Mouse (Mus musculus) lung, postnatal 0 days (tissue): ENCODE measurements around the gene Bcl6. TPM values are rescaled to one million over a fixed set of nuclear protein-coding genes. Genes with fewer than 3 reads are reported as not detected.

Experiments used
- ATAC-seq: fragments of 200-750 bp; cut with Nextera tagmentation; 2 replicates; pipeline ENCODE4 v1.8.0; 2017; ENCODE audit warnings: moderate library complexity
- DNase-seq: peaks from one replicate; pipeline ENCODE4 v3.0.0-alpha.2; 2016; ENCODE audit warnings: low spot score
- H3K27ac ChIP-seq: fragments of 300-500 bp; sonication (generic); 2 replicates; pipeline ENCODE4 v1.5.1; 2014; ENCODE audit warnings: antibody characterized with exemption, mild to moderate bottlenecking, low read length, mixed read lengths
- H3K27me3 ChIP-seq: fragments of 300-500 bp; sonication (generic); replicated peaks from 2 replicates; pipeline ENCODE4 v1.6.1; 2014; ENCODE audit warnings: low read length, mixed read lengths; ENCODE audit not compliant: insufficient read depth
- H3K36me3 ChIP-seq: fragments of 300-500 bp; sonication (generic); 2 replicates; pipeline ENCODE4 v1.6.1; 2014; ENCODE audit warnings: low read length, mixed read lengths; ENCODE audit not compliant: insufficient read depth
- H3K4me1 ChIP-seq: fragments of 300-500 bp; sonication (generic); 2 replicates; pipeline ENCODE4 v1.6.1; 2014; ENCODE audit warnings: antibody characterized with exemption, low read depth, low read length, mixed read lengths; ENCODE audit not compliant: insufficient read depth
- H3K4me2 ChIP-seq: fragments of 300-500 bp; sonication (generic); replicated peaks from 2 replicates; pipeline ENCODE4 v1.6.1; 2014; ENCODE audit warnings: low read depth, mild to moderate bottlenecking, low read length, moderate library complexity, mixed read lengths
- H3K4me3 ChIP-seq: fragments of 300-500 bp; sonication (generic); 2 replicates; pipeline ENCODE4 v1.5.1; 2014; ENCODE audit warnings: low read depth, low read length
- H3K9ac ChIP-seq: fragments of 300-500 bp; sonication (generic); replicated peaks from 2 replicates; pipeline ENCODE4 v1.6.1; 2014; ENCODE audit warnings: low read depth, mild to moderate bottlenecking
- H3K9me3 ChIP-seq: fragments of 300-500 bp; sonication (generic); 2 replicates; pipeline ENCODE4 v1.6.1; 2016; ENCODE audit warnings: low read length, mixed read lengths
- CTCF ChIP-seq: IDR thresholded peaks from 2 replicates; pipeline ENCODE4 v1.5.1; 2016; ENCODE audit warnings: antibody characterized with exemption, mild to moderate bottlenecking
- EP300 ChIP-seq: IDR thresholded peaks from 2 replicates; pipeline ENCODE4 v1.6.1; 2016; ENCODE audit warnings: antibody characterized with exemption, mild to moderate bottlenecking, control low read depth
- WGBS: fragments of 180-500 bp; shearing (Covaris S2); extraction: QIAGEN DNeasy Blood & Tissue Kit; methylation state at CpG from one replicate; pipeline ENCODE4 v1.1.7; 2014; 5-methylcytosine and 5-hydroxymethylcytosine counted together
- polyA plus RNA-seq: library from polyadenylated mRNA; unstranded; fragments of >200 nt; fragmentation: Nextera tagmentation; extraction: Ambion mirVana; gene quantifications from 2 replicates; pipeline ENCODE4 v1.2.1, GENCODE M21; 2015

Bcl6 gene
- polyA plus RNA-seq, 1 experiment from 2014 or later, result 2.3 TPM

DNA sequence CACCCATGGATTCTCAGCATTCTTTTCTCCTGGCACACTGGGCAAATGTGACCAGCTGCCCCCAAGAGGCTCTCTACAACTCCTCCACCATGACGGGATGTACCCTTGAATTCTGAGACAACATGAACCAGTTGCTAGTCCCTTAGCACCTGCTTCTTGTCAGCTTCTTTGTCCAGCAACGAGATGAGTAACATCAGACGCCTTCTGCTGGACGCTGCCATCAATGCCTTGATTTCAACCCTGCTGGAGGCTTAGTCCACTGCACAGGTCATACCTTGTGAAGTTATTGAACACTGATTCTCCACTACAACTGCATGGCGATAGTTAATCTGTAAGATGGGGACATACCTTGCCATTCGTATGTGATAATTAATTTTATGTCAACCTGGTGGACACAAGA lies 41.0 kb downstream of the Bcl6 start:
- Histone ChIP-seq H3K9me3 (no peaks in the 10 kb centered on the region), H3K27ac (no peak overlapping the region), H3K4me1 (no peaks in the 10 kb centered on the region), H3K27me3 (no peaks in the 10 kb centered on the region), H3K9ac (no peak overlapping the region), H3K36me3 (no peaks in the 10 kb centered on the region), H3K4me3 (no peak overlapping the region), H3K4me2 (no peak overlapping the region)
- no peak for DNase-seq
- 79% methylated on average over 6 of the region's 6 CpGs for whole genome bisulfite sequencing
- ATAC-seq, result no peak
- TF ChIP-seq EP300 (no peak), CTCF (no peak)

DNA sequence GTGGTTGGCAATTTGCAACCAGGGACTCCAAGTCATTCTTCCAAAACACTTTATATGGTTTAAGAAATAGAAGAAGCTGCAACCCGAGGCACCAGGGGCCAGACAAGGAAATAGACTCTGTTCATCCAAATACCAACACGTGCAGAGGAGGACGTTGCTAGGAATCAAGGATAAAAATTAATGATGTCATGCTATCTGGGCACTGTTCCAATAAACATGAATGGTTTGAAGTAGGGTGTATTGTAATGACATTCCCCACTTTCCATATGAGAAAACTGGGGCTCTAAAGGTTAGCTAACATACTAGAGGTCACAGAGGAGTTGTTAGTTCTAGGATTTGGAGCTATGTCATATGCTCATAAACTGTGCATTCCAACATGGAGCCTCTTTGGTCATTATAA lies 43.9 kb downstream of the Bcl6 start:
- WGBS, result 7% methylated on average over 3 of the region's 3 CpGs
- TF ChIP-seq EP300, result no peak
- TF ChIP-seq CTCF, result no peak
- Histone ChIP-seq H3K27me3 (no peaks in the 10 kb centered on the region), H3K27ac (no peak overlapping the region), H3K4me1 (no peaks in the 10 kb centered on the region), H3K4me3 (no peak overlapping the region), H3K4me2 (no peak overlapping the region), H3K9me3 (no peaks in the 10 kb centered on the region), H3K36me3 (no peaks in the 10 kb centered on the region), H3K9ac (no peak overlapping the region)
- ATAC-seq, result no peak
- no peak for DNase-seq

DNA sequence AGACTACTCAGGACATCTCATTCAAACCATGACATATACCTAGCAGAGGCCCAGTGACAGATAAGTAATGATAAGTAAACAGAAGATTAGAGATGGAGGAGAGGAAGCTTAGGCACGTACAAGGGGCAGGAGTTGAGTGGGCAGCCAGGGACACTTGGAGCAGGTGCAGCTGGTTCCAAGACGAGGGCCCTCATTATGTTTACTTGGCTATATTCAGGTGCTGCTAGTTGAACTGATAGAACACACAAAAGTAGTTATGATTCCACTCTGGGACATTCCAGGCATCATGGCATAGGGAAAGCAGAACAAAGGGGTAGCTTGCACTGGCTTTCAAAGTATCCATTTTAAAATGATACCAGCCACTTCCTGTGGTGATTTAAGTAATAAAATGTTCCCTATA lies 54.3 kb downstream of the Bcl6 start:
- Histone ChIP-seq H3K27me3 (no peaks in the 10 kb centered on the region), H3K4me2 (no peak overlapping the region), H3K9me3 (no peaks in the 10 kb centered on the region), H3K4me3 (no peak overlapping the region), H3K4me1 (no peaks in the 10 kb centered on the region), H3K36me3 (no peaks in the 10 kb centered on the region), H3K27ac (no peak overlapping the region), H3K9ac (no peak overlapping the region)
- WGBS, result 31% methylated on average over 2 of the region's 2 CpGs
- ATAC-seq (peak; percentile 89), DNase-seq (peak; percentile 57)
- TF ChIP-seq CTCF (no peak), EP300 (peak; percentile 56; the same call in 1 of the 2 replicates)

DNA sequence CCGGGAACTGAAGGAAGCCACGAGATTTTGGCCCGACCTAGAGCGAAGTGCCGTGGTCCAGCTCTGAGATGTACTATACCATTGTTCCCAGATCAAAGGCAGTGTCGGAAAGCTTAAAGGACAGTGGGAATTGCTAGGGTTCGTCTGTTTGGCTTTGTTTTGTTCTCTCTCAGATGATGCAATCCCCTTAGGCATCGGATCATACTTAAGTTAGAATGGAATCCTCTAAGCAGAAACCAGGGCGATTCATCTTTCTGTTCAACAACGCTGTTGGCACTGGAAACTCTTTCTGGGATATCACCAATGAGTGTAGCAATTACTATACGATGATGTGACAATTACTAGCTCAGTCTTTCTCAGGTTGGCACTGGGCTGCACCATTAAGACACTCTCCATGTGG lies 56.4 kb downstream of the Bcl6 start, which contains the start of gene Rtp2:
Rtp2 (minus strand) TSS at position 101 of the 400 bp plus-strand sequence.
- DNase-seq, result no peak
- 79% methylated on average over 11 of the region's 11 CpGs for WGBS
- Histone ChIP-seq H3K4me1 (no peaks in the 10 kb centered on the region), H3K9me3 (no peaks in the 10 kb centered on the region), H3K36me3 (no peaks in the 10 kb centered on the region), H3K27ac (no peak within 1 kb of the TSS), H3K9ac (no peak within 1 kb of the TSS), H3K4me2 (no peak within 1 kb of the TSS), H3K4me3 (no peak within 1 kb of the TSS), H3K27me3 (no peaks in the 10 kb centered on the region)
- no peak for ATAC-seq
- TF ChIP-seq CTCF, result no peak
- TF ChIP-seq EP300, result no peak

DNA sequence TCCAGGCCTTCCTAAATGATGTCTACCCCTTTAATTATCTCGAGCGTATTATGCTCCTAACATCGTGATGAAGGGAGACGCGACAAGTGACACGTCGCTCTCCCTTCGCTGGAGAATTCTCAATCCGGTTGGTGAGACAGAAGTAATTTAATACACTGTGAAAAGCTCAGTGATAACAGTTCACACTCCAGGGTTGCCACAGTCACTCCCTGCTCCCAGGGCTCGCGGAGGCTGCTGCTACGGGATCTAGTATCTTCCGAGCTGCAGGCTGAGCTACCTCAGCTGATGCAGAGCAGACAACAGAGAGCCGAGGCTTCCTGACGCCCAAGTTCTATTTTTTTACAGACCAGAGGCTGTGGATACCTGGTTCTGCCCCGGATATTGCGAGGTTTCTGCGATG lies 57.4 kb downstream of the Bcl6 start:
- no peaks in the 10 kb centered on the region for H3K27me3 ChIP-seq
- no peak overlapping the region for H3K4me2 ChIP-seq
- H3K36me3 ChIP-seq, result no peaks in the 10 kb centered on the region
- H3K4me3 ChIP-seq, result no peak overlapping the region
- ATAC-seq, result no peak
- no peak for TF ChIP-seq CTCF
- TF ChIP-seq EP300, result no peak
- H3K9me3 ChIP-seq, result no peaks in the 10 kb centered on the region
- DNase-seq, result no peak
- H3K27ac ChIP-seq, result no peak overlapping the region
- WGBS, result 64% methylated on average over 18 of the region's 18 CpGs
- H3K9ac ChIP-seq, result no peak overlapping the region
- H3K4me1 ChIP-seq, result no peaks in the 10 kb centered on the region

DNA sequence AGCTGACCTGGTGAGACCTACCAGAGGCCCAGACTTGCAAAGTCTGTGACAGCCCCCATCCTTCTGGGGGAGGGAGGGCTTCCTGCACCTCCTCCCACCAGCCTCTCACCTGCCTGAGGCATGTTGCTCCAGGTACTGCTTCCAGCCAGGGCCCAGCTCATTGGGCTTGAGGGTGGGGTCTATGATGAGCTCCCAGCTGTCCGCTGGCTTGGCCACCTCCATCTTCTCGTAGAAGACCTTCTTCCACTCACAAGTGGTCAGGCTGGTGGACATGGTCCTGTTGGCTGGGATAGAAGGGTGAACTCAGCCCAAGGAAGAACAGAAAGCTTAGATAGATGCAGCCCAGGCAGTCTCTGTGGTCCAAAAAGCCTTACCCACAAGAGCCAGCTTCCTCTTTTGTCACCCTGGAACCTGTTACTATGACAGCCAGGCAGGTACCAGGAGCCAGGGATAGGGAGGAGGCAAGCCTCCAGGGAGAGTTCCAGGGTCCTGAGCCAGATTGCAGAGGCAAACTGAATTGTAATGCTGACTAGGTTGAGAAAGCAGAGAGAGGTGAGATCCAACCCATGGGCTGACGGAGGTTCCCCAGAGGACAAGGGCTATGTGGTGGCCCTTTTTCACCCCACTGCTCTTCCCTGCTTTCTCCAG lies 58.1 kb downstream of the Bcl6 start:
- WGBS, result 88% methylated on average over 3 of the region's 3 CpGs
- ATAC-seq, result no peak
- TF ChIP-seq EP300, result no peak
- no peak for TF ChIP-seq CTCF
- Histone ChIP-seq H3K4me2 (no peak overlapping the region), H3K9me3 (no peaks in the 10 kb centered on the region), H3K27ac (no peak overlapping the region), H3K27me3 (no peaks in the 10 kb centered on the region), H3K36me3 (no peaks in the 10 kb centered on the region), H3K9ac (no peak overlapping the region), H3K4me3 (no peak overlapping the region), H3K4me1 (no peaks in the 10 kb centered on the region)
- no peak for DNase-seq
